Mouse (Mus musculus) hindbrain, embryonic 15.5 days (tissue): Measurements from ENCODE around the gene Sdsl. TPM values are rescaled to one million over a fixed set of nuclear protein-coding genes. Genes with fewer than 3 reads are reported as not detected.

Experiments
- ATAC-seq: fragments of 200-750 bp; cut with Nextera tagmentation; 2 replicates; pipeline ENCODE4 v1.8.0; 2017; ENCODE audit warnings: low read depth, moderate number of reproducible peaks, moderate TSS enrichment; ENCODE audit not compliant: low FRiP score
- H3K27ac ChIP-seq: fragments of 300-500 bp; sonication (generic); replicated peaks from 2 replicates; pipeline ENCODE4 v1.5.1; 2015; ENCODE audit warnings: mild to moderate bottlenecking, inconsistent platforms
- H3K27me3 ChIP-seq: fragments of 300-500 bp; sonication (generic); 2 replicates; pipeline ENCODE4 v1.6.1; 2015; ENCODE audit warnings: control low read depth, inconsistent platforms
- H3K36me3 ChIP-seq: fragments of 300-500 bp; sonication (generic); 2 replicates; pipeline ENCODE4 v1.6.1; 2015; ENCODE audit warnings: control low read depth, inconsistent platforms
- H3K4me1 ChIP-seq: fragments of 300-500 bp; sonication (generic); replicated peaks from 2 replicates; pipeline ENCODE4 v1.6.1; 2015; ENCODE audit warnings: control low read depth, inconsistent platforms
- H3K4me2 ChIP-seq: fragments of 300-500 bp; sonication (generic); 2 replicates; pipeline ENCODE4 v1.6.1; 2015; ENCODE audit warnings: moderate library complexity, mild to moderate bottlenecking, inconsistent platforms
- H3K4me3 ChIP-seq: fragments of 300-500 bp; sonication (generic); 2 replicates; pipeline ENCODE4 v1.5.1; 2015; ENCODE audit warnings: mild to moderate bottlenecking, inconsistent platforms
- H3K9ac ChIP-seq: fragments of 300-500 bp; sonication (generic); 2 replicates; pipeline ENCODE4 v1.6.1; 2015; ENCODE audit warnings: inconsistent platforms
- H3K9me3 ChIP-seq: fragments of 300-500 bp; sonication (generic); 2 replicates; pipeline ENCODE4 v1.6.1; 2016; ENCODE audit warnings: control low read depth, inconsistent platforms
- WGBS: fragments of 180-500 bp; shearing (Covaris S2); methylation state at CpG from one replicate; pipeline ENCODE4 v1.1.7; 2015; 5-methylcytosine and 5-hydroxymethylcytosine counted together
- polyA plus RNA-seq: library from polyadenylated mRNA; unstranded; fragments of >200 nt; fragmentation: Nextera tagmentation; extraction: Ambion mirVana; gene quantifications from 2 replicates; pipeline ENCODE4 v1.2.1, GENCODE M21; 2015

Sdsl gene
- polyA plus RNA-seq, 1 experiment from 2014 or later: 6.5 TPM

- no peak overlapping the region for H3K4me2 ChIP-seq
- no peaks in the 10 kb centered on the region for H3K27me3 ChIP-seq
- H3K4me1 ChIP-seq: 0 out of 2 replicates have a peak, but pooled peaks cover 3% of the 10 kb centered on the region
- H3K4me3 ChIP-seq: no peak overlapping the region
- WGBS: 90% methylated on average over 5 of the region's 5 CpGs
- no peak overlapping the region for H3K9ac ChIP-seq
- H3K27ac ChIP-seq: no peak overlapping the region
- H3K36me3 ChIP-seq: no peaks in the 10 kb centered on the region
- ATAC-seq: no peak
- H3K9me3 ChIP-seq: no peaks in the 10 kb centered on the region
Measured at GRCm38 (mm10) chr5:120468336-120468735, 4.3 kb downstream of the Sdsl start.

DNA sequence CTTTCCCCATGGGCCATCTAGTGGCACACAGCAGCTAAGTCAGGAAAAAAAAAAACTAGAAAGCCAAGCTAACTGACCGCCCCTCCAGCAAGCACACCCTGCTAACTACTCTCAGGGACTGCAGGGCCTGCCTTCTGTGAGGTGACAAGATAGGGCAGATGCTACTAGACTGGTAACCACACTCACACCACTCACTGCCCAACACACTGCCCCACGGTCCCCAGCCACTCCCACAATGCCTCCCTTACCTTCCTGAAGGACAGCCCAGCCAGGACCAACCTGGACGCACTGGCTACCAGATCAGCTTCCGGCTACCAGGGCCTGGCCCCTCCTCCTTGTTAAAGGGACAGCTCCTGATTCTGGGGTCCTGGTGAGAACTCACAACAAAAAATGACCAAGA is 5.6 kb downstream of the Sdsl start:
- Histone ChIP-seq H3K4me1 (0 out of 2 replicates have a peak, but pooled peaks cover 3% of the 10 kb centered on the region), H3K4me2 (peak overlapping the region; percentile 43), H3K27ac (no peak overlapping the region), H3K36me3 (no peaks in the 10 kb centered on the region), H3K9ac (peak overlapping the region; percentile 19; the same call in 1 of the 2 replicates), H3K4me3 (peak overlapping the region; percentile 32), H3K27me3 (no peaks in the 10 kb centered on the region), H3K9me3 (no peaks in the 10 kb centered on the region)
- 10% methylated on average over 4 of the region's 4 CpGs for WGBS
- ATAC-seq: no peak

- Histone ChIP-seq H3K4me1 (0 out of 2 replicates have a peak, but pooled peaks cover 3% of the 10 kb centered on the region), H3K27ac (no peak overlapping the region)
- 82% methylated on average over 6 of the region's 6 CpGs for WGBS
Measured at GRCm38 (mm10) chr5:120465860-120466259, 6.8 kb downstream of the Sdsl start.

GRCm38 (mm10) chr5:120465062-120465461 is 7.5 kb downstream of the Sdsl start:
- Histone ChIP-seq H3K27me3 (no peaks in the 10 kb centered on the region), H3K4me3 (no peak overlapping the region), H3K4me1 (0 out of 2 replicates have a peak, but pooled peaks cover 3% of the 10 kb centered on the region), H3K27ac (no peak overlapping the region), H3K9me3 (no peaks in the 10 kb centered on the region), H3K36me3 (no peaks in the 10 kb centered on the region), H3K9ac (no peak overlapping the region), H3K4me2 (no peak overlapping the region)
- 38% methylated on average over 5 of the region's 5 CpGs for WGBS
- ATAC-seq: no peak

More at GRCm38 (mm10) chr5:120465860-120466259, 6.8 kb downstream of the Sdsl start:
- Histone ChIP-seq H3K36me3 (no peaks in the 10 kb centered on the region), H3K9me3 (no peaks in the 10 kb centered on the region), H3K4me2 (no peak overlapping the region), H3K9ac (no peak overlapping the region), H3K4me3 (no peak overlapping the region), H3K27me3 (no peaks in the 10 kb centered on the region)
- ATAC-seq: no peak

DNA sequence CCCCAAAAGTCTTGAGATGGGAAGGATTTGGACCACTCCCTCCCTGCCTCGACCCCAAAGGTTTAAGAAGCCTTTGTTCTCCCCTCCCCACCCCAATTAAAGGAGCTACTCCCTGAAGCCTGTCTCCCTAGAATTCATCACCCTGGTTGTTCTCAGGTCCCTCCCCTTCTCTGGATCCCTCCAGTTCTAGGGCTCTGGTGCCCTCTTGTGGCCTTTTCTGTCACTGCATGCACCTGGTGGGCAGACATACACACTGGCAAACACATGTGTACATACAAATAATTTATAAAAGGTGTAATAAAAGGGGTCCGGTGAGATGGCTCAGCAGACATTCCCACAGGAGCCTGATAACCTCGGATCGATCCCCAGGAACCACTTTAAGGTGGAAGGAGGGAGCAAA is 8.3 kb downstream of the Sdsl start:
- H3K27ac ChIP-seq: no peak overlapping the region
- H3K27me3 ChIP-seq: no peaks in the 10 kb centered on the region
- WGBS: 78% methylated on average over 4 of the region's 4 CpGs
- H3K9me3 ChIP-seq: no peaks in the 10 kb centered on the region
- H3K36me3 ChIP-seq: no peaks in the 10 kb centered on the region
- H3K4me3 ChIP-seq: no peak overlapping the region
- 0 out of 2 replicates have a peak, but pooled peaks cover 3% of the 10 kb centered on the region for H3K4me1 ChIP-seq
- ATAC-seq: no peak
- H3K4me2 ChIP-seq: no peak overlapping the region
- no peak overlapping the region for H3K9ac ChIP-seq

DNA sequence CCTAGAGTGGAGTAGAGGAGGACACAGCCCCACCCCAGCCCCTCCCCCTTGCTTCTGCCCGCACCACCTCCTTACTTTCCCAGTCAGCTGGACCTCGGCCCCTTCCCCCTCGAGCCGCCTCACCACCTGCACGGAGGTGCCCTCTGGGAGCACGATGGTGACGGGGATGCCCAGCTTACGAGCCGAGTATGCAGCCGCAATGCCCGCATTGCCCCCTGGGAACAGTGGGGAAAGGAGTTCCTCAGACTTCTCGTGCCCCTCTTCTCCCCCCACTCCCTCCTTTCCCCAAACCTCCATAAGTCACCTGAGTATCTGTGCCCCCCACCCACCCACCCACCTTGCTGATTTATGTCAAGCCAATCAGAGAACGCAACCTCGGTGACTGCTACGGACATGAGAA is 10.7 kb downstream of the Sdsl start:
- Histone ChIP-seq H3K9ac (no peak overlapping the region), H3K36me3 (no peaks in the 10 kb centered on the region), H3K27me3 (no peaks in the 10 kb centered on the region), H3K9me3 (no peaks in the 10 kb centered on the region), H3K4me3 (no peak overlapping the region), H3K4me2 (no peak overlapping the region), H3K4me1 (0 out of 2 replicates have a peak, but pooled peaks cover 3% of the 10 kb centered on the region), H3K27ac (no peak overlapping the region)
- ATAC-seq: no peak
- WGBS: 74% methylated on average over 15 of the region's 15 CpGs

DNA sequence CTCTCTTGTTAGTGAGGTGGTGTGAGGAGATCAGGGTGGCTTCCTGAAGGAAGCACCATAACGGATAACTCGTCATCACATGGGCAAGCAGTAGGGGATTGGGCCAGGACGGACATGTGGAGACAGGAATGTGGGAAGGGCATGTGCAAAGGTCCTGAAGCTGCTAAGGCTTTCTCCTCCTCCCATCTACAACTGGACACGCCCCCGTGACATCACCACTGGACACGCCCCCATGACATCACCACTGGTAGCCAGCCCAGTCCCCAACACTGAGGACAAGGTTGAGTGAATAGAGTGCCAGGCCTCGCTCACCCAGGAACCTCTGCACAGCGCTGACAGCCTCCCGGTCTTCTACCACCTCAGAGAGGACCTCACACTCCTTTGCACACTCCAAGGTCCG is 13.5 kb downstream of the Sdsl start:
- 89% methylated on average over 8 of the region's 10 CpGs for WGBS
- Histone ChIP-seq H3K4me2 (no peak overlapping the region), H3K9ac (no peak overlapping the region), H3K27ac (no peak overlapping the region), H3K27me3 (no peaks in the 10 kb centered on the region), H3K9me3 (no peaks in the 10 kb centered on the region), H3K4me1 (peaks cover 4% of the 10 kb centered on the region; the same call in 1 of the 2 replicates), H3K36me3 (no peaks in the 10 kb centered on the region), H3K4me3 (no peak overlapping the region)
- no peak for ATAC-seq

GRCm38 (mm10) chr5:120457628-120458027 is 15.0 kb downstream of the Sdsl start:
- no peak overlapping the region for H3K4me3 ChIP-seq
- H3K27ac ChIP-seq: no peak overlapping the region
- H3K9me3 ChIP-seq: no peaks in the 10 kb centered on the region
- H3K4me2 ChIP-seq: no peak overlapping the region
- WGBS: 7% methylated on average over 9 of the region's 9 CpGs
- no peak for ATAC-seq
- H3K36me3 ChIP-seq: no peaks in the 10 kb centered on the region
- no peaks in the 10 kb centered on the region for H3K27me3 ChIP-seq
- no peak overlapping the region for H3K9ac ChIP-seq
- H3K4me1 ChIP-seq: peaks cover 4% of the 10 kb centered on the region; the same call in 1 of the 2 replicates

DNA sequence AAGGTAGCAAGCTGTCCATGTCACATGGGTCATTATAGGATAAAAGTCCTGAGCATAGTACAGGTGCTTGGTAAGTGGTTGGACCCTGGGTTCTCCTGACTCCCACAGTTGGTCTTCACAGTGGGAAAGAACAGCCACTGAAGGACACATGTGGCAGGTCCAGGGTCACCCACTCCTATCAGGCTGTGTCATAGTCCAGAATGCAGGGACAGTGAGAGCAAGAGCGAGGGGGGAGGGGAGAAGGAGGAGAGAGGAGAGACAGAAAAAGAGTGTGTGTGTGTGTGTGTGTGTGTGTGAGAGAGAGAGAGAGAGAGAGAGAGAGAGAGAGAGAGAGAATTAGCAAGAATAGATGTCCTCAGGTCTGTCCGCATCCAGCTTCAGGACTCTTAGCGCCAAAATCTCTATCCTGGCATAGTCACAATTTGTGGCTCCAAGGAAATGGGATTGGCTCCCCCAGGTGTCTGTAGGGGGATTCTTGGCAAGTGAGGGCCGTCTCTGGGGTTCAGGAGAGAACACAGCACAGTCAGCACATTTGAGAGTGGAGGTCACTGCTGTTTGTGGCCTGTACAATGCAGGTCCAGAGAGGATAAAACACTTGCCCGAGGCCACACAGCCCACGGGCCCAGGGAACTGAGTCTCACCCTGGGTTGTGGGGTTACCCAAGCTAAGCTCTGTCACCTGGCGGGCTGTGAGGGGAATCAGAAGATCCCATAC is 15.6 kb downstream of the Sdsl start:
- Histone ChIP-seq H3K4me1 (peaks cover 4% of the 10 kb centered on the region; the same call in 1 of the 2 replicates), H3K9ac (no peak overlapping the region), H3K4me3 (no peak overlapping the region), H3K4me2 (no peak overlapping the region), H3K27me3 (no peaks in the 10 kb centered on the region), H3K9me3 (no peaks in the 10 kb centered on the region), H3K27ac (no peak overlapping the region), H3K36me3 (no peaks in the 10 kb centered on the region)
- no peak for ATAC-seq
- 53% methylated on average over 7 of the region's 7 CpGs for WGBS

GRCm38 (mm10) chr5:120456253-120456652 is 16.4 kb downstream of the Sdsl start:
- Histone ChIP-seq H3K4me3 (no peak overlapping the region), H3K27ac (no peak overlapping the region), H3K4me1 (peaks cover 4% of the 10 kb centered on the region; the same call in 1 of the 2 replicates), H3K9me3 (no peaks in the 10 kb centered on the region), H3K4me2 (no peak overlapping the region), H3K36me3 (no peaks in the 10 kb centered on the region), H3K9ac (no peak overlapping the region), H3K27me3 (no peaks in the 10 kb centered on the region)
- 40% methylated on average over 1 of the region's 1 CpGs for WGBS
- no peak for ATAC-seq

GRCm38 (mm10) chr5:120454756-120455337 is 17.8 kb downstream of the Sdsl start:
- WGBS: 63% methylated on average over 14 of the region's 14 CpGs
- no peak overlapping the region for H3K9ac ChIP-seq
- H3K4me2 ChIP-seq: peak overlapping the region; percentile 13; the same call in 1 of the 2 replicates
- no peaks in the 10 kb centered on the region for H3K36me3 ChIP-seq
- no peak overlapping the region for H3K4me3 ChIP-seq
- no peak for ATAC-seq
- H3K27me3 ChIP-seq: no peaks in the 10 kb centered on the region
- H3K4me1 ChIP-seq: peaks cover 4% of the 10 kb centered on the region; the same call in 1 of the 2 replicates
- H3K27ac ChIP-seq: no peak overlapping the region
- no peaks in the 10 kb centered on the region for H3K9me3 ChIP-seq

GRCm38 (mm10) chr5:120447305-120447704 is 25.3 kb downstream of the Sdsl start:
- no peak overlapping the region for H3K9ac ChIP-seq
- no peaks in the 10 kb centered on the region for H3K9me3 ChIP-seq
- no peak overlapping the region for H3K27ac ChIP-seq
- no peak overlapping the region for H3K4me2 ChIP-seq
- H3K36me3 ChIP-seq: no peaks in the 10 kb centered on the region
- H3K4me1 ChIP-seq: 0 out of 2 replicates have a peak, but pooled peaks cover 3% of the 10 kb centered on the region
- no peak for ATAC-seq
- H3K4me3 ChIP-seq: no peak overlapping the region
- 38% methylated on average over 13 of the region's 13 CpGs for WGBS
- H3K27me3 ChIP-seq: no peaks in the 10 kb centered on the region
